Mouse (Mus musculus) thymus, postnatal 36 days (tissue): ENCODE data around the gene Lman1l.

Experiments
- DNase-seq, 2 experiments: peaks; one replicate each; pipeline ENCODE4 v3.0.0; 2022; ENCODE audit warnings: mixed read lengths in 2 of 2

The Lman1l gene

GRCm38 (mm10) chr9:57575577-57575976 lies 45.0 kb downstream of the Lman1l start:
- DNase-seq: no peak

GRCm38 (mm10) chr9:57574397-57574796 lies 46.2 kb downstream of the Lman1l start:
- no peak for DNase-seq

- DNase-seq: no peak
Observed at GRCm38 (mm10) chr9:57568500-57568899, 52.1 kb downstream of the Lman1l start.

- no peak for DNase-seq
Observed at GRCm38 (mm10) chr9:57566846-57567245, 53.7 kb downstream of the Lman1l start.

GRCm38 (mm10) chr9:57565741-57566221 lies 54.8 kb downstream of the Lman1l start:
- no peak for DNase-seq

GRCm38 (mm10) chr9:57564609-57565008 lies 56.0 kb downstream of the Lman1l start:
- no peak for DNase-seq

- DNase-seq: no peak
Observed at GRCm38 (mm10) chr9:57562896-57563372, 57.6 kb downstream of the Lman1l start.

- DNase-seq: no peak
Observed at GRCm38 (mm10) chr9:57561711-57562099, 58.9 kb downstream of the Lman1l start.

- peak; percentile 89 to 92 for DNase-seq
Observed at GRCm38 (mm10) chr9:57560861-57561710, 59.5 kb downstream of the Lman1l start, which contains the start of gene Scamp2. Scamp2 (plus strand) TSS chr9:57560943.

- no peak for DNase-seq
Observed at GRCm38 (mm10) chr9:57560263-57560662, 60.3 kb downstream of the Lman1l start.

- no peak for DNase-seq
Observed at GRCm38 (mm10) chr9:57559568-57559967, 61.0 kb downstream of the Lman1l start.

GRCm38 (mm10) chr9:57558625-57559024 lies 61.9 kb downstream of the Lman1l start:
- DNase-seq: no peak

GRCm38 (mm10) chr9:57557215-57557614 lies 63.4 kb downstream of the Lman1l start:
- DNase-seq: no peak
